In genomic region chr11:101687351-101688301, GRCm38 (mm10) we compare ENCODE assay signal across 8 mouse cellular contexts. TPM values are rescaled to one million over a fixed set of nuclear protein-coding genes. Genes with fewer than 3 reads are reported as not detected.
DNase-seq lines count a peak whose midpoint lies in the region; ATAC-seq and TF ChIP-seq lines count a peak whose summit lies in the region.

No protein-coding gene starts in this region.

- no peak for TF ChIP-seq POLR2A in lung, adult 2 months (IDR thresholded peaks at IDR 0.05; ENCODE audit: borderline replicate concordance, extremely low read depth, low read depth, low read length)

- no peak overlapping the region for H3K4me3 ChIP-seq in lung, adult 2 months (replicated peaks; ENCODE audit: extremely low read depth, low read depth, low read length)
- 0 out of 2 replicates have a peak overlapping the region, but pooled peaks have one; percentile 3 for H3K4me3 ChIP-seq in heart, embryonic 13.5 days

- peak overlapping the region; percentile 52 for H3K4me2 ChIP-seq in heart, embryonic 13.5 days

- no peaks in the 10 kb centered on the region for H3K9me3 ChIP-seq in heart, embryonic 13.5 days

- no peak; the same call in 1 of the 2 replicates for ATAC-seq in heart, embryonic 13.5 days (ENCODE audit: extremely low read depth, insufficient number of reproducible peaks, low FRiP score, low TSS enrichment)

- H3K27me3 ChIP-seq in heart, embryonic 13.5 days (replicated peaks) = no peaks in the 10 kb centered on the region

- peaks cover 9% of the 10 kb centered on the region; the same call in 1 of the 2 replicates for H3K4me1 ChIP-seq in lung, adult 2 months (ENCODE audit: control insufficient read depth, insufficient read depth, low read length)
- peaks cover 18% of the 10 kb centered on the region for H3K4me1 ChIP-seq in heart, embryonic 13.5 days

- peak; percentile 75 to 77 for DNase-seq in lung, adult 18-20 months
- no peak for DNase-seq in lung, adult 2 months
- DNase-seq in fibroblast of lung, adult 2 months (ENCODE audit: low read depth) = peak; percentile 41
- DNase-seq in layer of hippocampus, adult 8-10 months (ENCODE audit: low spot score in 2 of 2) = peak; percentile 86
- peak; percentile 60 to 77 for DNase-seq in lung, postnatal 4 days
- DNase-seq in urinary bladder, adult 18-20 months (ENCODE audit: low spot score in 2 of 2) = peak; percentile 50 to 84
- DNase-seq in embryo, embryonic 10 days (ENCODE audit: low spot score) = no peak

- TF ChIP-seq CTCF in lung, adult 2 months (IDR thresholded peaks at IDR 0.05; ENCODE audit: insufficient read depth, low read length) = no peak

- WGBS in lung, adult 2 months = 27% methylated on average over 13 of the region's 13 CpGs
- WGBS in heart, embryonic 13.5 days = 26% methylated on average over 13 of the region's 13 CpGs

- peak overlapping the region; percentile 60 for H3K9ac ChIP-seq in heart, embryonic 13.5 days

- peak overlapping the region; percentile 67 for H3K27ac ChIP-seq in heart, embryonic 13.5 days (replicated peaks)

- H3K36me3 ChIP-seq in heart, embryonic 13.5 days = no peaks in the 10 kb centered on the region

RNA-seq across cellular contexts. Expression of gene Arl4d, which starts 22.3 kb away (rescaled TPM):
- polyA plus RNA-seq in lung, adult 2 months (2012; rRNA removed) = 40.1 and 67.8 TPM in 2 replicates
- 8.7 and 9.1 TPM in 2 replicates for polyA plus RNA-seq in heart, embryonic 13.5 days (2015; fragmentation: Nextera tagmentation; extraction: Ambion mirVana)
- 10 to 100 TPM; 11.8 to 21.0 (median 17.4) TPM for total RNA-seq in layer of hippocampus, adult 8-10 months (2022)

RNA-seq across cellular contexts. Expression of gene Dhx8, which starts 45.1 kb away (rescaled TPM):
- 9.8 and 13.1 TPM in 2 replicates for polyA plus RNA-seq in lung, adult 2 months (2012; rRNA removed)
- 18.8 and 20.1 TPM in 2 replicates for polyA plus RNA-seq in heart, embryonic 13.5 days (2015; fragmentation: Nextera tagmentation; extraction: Ambion mirVana)
- total RNA-seq in layer of hippocampus, adult 8-10 months (2022) = 10 to 100 TPM; 31.2 to 38.3 (median 35.3) TPM

Comparison
In these comparisons a context has a peak if more than half of its experiments do, and no peak if none do; other contexts are left out.
1. DNase-seq: peak in lung, adult 18-20 months (2 of 2), fibroblast of lung, adult 2 months (single experiment), layer of hippocampus, adult 8-10 months (2 of 2), lung, postnatal 4 days (2 of 2) and urinary bladder, adult 18-20 months (2 of 2); none in lung, adult 2 months (single experiment) and embryo, embryonic 10 days (single experiment).